Mouse (Mus musculus) v-Abl transformed pro-B cells (cell line): ENCODE measurements around the gene Olfr1513.
"Not testable (repeated sequence)": the region's sequence is repeated elsewhere in the genome, so short reads cannot be mapped to it uniquely, and the experiment has no call there.

Experiments
- in situ Hi-C, 2 experiments: fragments of 400-800 bp; cut with MboI; formaldehyde crosslinking; loops; one replicate each; pipeline ENCODE4 v1.15.1; 2025; ENCODE audit not compliant: unreplicated experiment in 2 of 2

Olfr1513 gene

DNA sequence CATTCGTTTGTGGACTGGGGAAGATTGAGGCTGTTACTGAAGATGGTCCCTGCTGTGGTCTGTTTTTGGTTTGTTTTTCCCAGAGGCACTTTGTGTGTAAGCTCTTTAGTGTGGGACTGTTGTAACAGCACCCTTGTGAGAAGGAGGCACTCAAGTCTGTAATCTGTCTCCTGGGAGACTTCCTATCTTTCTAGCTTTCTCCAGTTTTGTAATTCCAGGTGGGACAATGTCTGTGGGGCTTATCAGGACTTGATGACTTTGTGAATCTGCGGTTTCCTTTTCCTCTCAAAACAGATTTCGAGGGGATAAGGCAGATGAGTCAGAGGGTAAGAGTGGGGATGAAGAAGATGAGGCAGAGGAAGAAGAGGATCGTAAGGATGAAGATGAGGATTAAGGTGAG lies at the start of gene Olfr1513:
Gene Olfr1513 (minus strand): TSS at position 101 of the 400 bp plus-strand sequence.
- in situ Hi-C loops, result no loop called here

DNA sequence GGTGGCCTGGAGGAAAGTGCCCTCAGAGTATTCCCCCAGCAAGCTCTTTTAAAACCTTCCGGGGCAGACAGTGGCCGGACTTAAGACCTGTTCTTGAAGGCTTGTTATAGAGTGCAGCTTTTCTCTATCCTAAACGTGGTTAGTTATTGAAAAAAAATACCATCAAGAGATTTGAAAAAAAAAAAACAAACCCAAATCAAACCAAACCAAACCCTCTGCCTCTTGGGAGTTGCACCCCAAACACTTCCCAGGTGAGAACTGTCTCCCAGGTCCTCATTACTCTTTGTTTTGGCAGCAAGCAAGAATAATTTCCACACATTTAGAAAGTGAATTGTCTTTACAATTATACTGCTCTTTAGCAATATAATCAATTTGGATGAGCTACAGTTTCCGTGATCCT lies 41.1 kb upstream of the Olfr1513 start, which contains the start of gene Olfr1511:
Gene Olfr1511 (minus strand): TSS at position 101 of the 400 bp plus-strand sequence.
- in situ Hi-C loops, result no loop called here

DNA sequence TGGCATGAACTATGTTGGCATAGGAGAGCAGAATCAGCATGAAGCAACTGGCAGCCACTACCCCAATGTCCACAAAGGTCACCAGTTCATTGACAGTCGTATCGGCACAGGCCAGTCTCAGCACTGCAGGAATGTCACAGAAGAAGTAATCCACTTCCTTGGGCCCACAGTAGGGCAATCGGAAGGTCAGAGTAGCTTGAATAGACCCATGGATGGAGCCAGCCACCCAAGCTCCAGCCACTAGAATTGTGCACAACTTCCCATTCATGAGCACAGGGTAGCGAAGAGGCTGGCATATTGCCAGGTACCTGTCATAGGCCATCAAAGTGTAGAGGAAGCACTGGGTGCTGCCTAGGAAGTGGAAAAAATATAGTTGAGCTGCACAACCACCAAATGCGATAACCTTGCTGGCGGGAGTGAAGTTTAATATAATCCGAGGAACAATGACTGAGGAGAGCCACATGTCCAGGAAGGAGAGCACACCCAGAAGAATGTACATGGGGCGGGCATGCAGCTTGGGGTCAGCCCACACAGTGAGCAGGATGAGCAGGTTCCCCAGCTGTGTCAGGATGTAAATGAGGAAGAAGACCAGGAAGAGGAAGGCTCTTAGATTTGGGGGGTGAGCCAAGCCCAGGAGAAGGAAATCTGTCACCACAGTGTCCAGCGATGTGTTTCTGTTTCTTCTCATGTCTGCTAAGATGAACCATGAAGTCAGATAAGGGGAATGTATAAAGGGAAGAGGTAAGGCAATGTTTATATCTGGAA lies 34.1 kb upstream of the Olfr1513 start:
- in situ Hi-C loops, result not testable (repeated sequence)

DNA sequence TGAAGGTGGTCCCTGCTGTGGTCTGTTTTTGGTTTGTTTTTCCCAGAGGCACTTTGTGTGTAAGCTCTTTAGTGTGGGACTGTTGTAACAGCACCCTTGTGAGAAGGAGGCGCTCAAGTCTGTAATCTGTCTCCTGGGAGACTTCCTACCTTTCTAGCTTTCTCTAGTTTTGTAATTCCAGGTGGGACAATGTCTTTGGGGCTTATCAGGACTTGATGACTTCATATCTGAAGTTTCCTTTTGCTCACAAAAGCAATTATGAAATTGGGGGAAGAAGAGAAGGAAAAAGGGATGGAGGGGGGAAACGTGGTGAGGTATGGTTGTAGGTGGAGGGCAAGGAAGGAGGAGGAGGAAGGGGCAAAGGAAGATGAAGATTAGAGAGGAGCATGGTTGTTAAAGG lies 22.9 kb upstream of the Olfr1513 start, which contains the start of gene Olfr1512:
Gene Olfr1512 (minus strand): TSS at position 101 of the 400 bp plus-strand sequence.
- in situ Hi-C loops, result no loop called here

DNA sequence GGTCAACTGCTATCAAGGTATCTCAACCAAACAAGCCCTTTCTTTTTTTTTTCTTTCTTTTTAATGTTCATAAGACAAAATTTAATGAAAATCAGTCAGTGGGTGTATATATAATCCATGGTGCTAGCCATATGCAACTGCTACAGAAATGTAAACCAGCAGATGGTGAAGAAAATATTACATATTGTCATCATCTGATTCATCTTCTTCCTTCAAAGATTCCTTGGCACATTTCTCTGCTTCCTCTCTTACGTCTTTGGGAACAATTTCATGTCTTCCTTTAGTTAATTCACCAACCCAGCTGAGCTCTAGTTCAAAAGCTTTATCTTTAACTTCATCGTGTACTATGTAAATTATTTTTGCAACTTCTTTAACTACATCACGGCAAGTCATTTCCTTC lies 12.5 kb upstream of the Olfr1513 start:
- in situ Hi-C loops, result no loop called here

DNA sequence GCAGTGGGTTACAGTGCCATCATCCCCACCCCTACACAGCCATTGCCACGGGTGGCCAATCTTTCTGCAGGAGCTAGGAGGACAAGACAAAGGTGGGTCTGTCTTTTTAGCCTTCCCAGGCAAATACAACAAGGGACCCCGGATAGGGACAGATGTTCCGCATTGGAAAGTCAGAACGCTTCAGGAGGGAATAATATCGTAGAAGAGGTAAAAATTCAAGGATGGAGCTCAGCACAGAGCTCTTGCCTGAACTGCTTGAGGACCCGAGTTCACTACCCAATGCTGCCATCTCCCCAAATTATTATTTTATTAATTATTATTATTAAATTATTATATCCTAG lies 16.7 kb downstream of the Olfr1513 start:
- in situ Hi-C loops, result loop anchor here (5.0 to 25.0 kb wide), 6 partner anchors 217 to 1227 kb away; partner anchors contain the start of genes Ang4 (in 2 of the 2), Eddm3b (in 1 of the 2), Rnase6 (in 1 of the 2) and Zfp219 (in 1 of the 2)

DNA sequence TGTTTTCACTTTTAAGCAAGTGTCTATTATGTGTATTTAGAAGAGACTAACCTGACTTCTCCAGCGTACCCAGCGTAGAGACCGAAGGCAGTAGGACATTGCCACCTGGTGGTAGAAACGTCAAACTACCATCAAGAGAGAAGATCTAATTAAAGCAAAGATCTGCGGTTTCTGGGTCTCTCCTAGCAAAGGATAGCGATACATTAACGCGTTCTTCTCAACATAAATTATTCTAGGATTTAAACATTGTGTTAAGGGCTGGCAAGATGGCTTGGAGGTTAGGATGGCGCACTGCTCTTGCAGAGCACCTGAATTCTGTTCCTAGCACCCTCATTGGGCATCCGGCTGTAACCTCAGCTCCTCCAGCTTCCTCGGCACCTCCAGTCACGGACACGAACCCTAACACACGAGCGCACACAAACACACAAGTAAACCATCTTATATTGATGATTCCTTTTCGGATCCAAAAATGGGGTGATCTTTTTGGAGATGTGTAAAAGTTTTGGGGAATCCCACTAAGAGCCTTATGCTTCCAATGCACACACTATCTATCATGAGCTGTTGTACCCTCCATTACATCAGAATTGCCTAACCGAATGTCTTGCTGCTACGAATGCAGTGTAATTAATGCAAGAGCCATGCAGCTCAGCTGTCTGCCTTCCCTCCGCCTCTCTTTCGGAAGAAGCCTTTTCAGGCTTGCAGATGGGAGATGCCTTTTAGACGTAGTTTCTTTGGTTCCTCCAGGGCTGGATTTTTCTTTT lies 17.3 kb downstream of the Olfr1513 start:
- in situ Hi-C loops, result loop anchor here (5.0 to 25.0 kb wide), 6 partner anchors 217 to 1227 kb away; partner anchors contain the start of genes Ang4 (in 2 of the 2), Eddm3b (in 1 of the 2), Rnase6 (in 1 of the 2) and Zfp219 (in 1 of the 2)

DNA sequence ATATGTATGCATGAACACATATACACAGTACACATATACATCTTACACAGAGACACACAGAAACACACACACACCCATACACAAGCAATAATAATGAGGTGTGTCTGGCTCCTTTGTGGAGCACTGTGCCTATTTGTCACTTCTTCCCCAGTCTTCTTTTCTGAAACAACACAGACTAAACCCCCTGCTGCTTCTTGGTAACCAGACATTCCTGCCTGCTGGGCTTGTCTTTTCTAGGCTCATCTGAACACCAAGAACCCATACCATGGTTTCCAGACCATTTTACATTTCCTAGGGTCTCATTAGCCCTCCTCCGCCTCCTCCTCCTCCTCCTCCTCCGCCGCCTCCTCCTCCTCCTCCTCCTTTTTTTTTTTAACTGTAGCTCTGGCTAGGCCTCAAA lies 24.0 kb downstream of the Olfr1513 start:
- in situ Hi-C loops, result loop anchor here (5.0 to 25.0 kb wide), 5 partner anchors 35 to 1220 kb away; partner anchors contain the start of genes Ang4 (in 2 of the 2), Eddm3b (in 1 of the 2), Rnase6 (in 1 of the 2) and Zfp219 (in 1 of the 2)

DNA sequence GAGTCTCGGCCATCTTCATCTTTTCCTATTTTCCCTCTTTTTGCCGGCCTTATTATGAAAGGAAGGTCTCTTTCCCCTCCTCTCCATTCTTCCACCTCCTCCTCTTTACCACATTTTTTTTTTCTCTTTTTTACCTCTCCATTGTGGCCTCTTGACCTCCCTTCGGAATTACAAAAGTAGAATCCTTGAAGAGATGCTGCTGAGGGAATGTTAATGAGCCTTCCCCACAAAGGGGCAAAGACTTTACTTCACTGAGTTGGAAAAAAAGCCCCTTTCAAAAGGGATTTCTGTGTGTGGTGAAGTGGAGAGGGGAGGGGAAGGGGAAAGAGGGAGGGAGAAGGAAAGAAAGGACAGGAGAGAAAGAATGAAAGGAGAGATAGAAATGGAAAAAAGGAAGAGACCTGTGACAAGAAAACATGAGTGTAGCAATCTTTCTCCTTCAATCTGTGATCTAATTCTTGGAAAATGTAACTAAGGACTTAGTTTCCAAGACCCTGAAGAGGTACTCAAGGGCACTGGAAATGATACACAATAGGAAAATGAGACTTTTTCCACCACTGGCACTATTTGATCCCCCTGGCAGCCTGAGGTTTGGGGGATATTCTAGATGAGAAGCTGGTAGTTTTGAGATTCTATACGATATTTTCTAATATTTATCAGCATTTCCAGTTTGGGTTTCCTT lies 25.0 kb downstream of the Olfr1513 start:
- in situ Hi-C loops, result loop anchor here (5.0 to 25.0 kb wide), 5 partner anchors 34 to 1219 kb away; partner anchors contain the start of genes Ang4 (in 2 of the 2), Eddm3b (in 1 of the 2), Rnase6 (in 1 of the 2) and Zfp219 (in 1 of the 2)

DNA sequence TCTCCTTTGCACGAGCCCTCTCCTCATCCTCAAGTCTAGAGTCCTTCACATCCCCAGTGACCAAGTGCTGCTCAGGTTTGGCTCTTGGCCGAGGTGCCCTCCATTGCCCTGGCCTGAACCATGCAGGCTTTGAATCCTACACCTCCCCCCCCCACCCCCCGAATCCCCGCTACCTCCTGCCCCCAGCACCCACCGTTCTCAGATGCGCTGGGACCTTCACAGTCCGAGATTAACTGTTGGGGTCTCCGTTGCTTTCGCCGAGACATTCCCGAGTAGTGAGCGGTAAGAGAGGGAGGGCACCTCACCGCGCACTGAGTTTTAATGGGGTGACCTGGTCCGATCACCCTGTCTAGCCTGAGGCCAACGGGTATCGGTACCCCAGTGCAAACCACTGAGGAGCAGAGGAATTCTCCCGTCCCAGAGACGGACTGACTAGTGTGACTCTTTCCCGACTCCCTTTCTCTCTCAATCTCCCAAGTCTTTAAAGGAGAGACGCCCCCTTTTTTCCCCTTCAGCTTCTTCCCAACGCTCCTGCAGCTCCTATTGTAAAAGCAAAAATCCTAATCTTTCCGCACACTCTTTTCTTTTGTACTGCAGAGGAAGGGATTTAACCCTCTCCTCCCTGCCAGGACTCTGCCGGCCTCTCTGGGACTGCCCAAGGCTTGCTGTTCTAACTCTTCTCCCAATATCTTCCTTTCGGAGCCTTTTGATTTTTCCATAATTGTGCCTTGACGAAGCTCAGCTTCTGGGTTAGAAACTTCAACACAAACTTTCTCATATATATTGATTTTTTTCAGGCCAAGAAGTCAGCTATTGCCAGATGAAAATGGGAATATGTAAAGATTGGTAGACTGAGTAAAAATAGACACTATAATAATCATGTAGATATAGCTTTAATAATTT lies 28.0 kb downstream of the Olfr1513 start, which contains the start of gene Sall2:
Gene Sall2 (minus strand): TSS at position 853 of the 903 bp plus-strand sequence.
- in situ Hi-C loops, result loop anchor here (25.0 kb wide), 2 partner anchors 566 to 1216 kb away; partner anchors contain the start of genes Ang4 (in 1 of the 2), Eddm3b (in 1 of the 2) and Rnase6 (in 1 of the 2)

DNA sequence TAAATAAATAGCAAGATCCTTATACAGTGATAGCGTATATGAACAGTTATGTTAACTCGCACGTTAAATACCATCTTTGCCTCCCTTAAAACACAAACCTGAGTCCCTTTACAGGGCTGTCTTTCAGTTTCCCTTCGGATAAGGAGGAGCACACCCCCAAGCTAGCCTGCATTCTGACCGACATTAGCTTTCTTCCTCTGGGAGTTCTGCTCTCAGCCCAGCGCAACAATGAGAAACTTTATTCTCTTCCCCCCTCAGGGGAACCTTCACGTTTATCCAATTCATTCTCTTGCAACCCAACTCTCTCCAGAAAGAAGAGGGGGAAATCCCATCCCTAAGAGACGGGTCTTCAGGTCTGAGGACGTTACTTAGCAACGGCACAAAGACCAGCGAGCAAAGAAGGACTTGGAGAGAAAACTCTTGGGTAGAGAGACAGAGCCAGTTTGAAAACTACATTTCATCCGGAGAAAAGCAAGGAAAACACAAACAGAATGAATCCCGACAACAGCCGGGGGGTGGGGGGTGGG lies 28.8 kb downstream of the Olfr1513 start:
- in situ Hi-C loops, result loop anchor here (25.0 kb wide), 2 partner anchors 565 to 1215 kb away; partner anchors contain the start of genes Ang4 (in 1 of the 2), Eddm3b (in 1 of the 2) and Rnase6 (in 1 of the 2)

DNA sequence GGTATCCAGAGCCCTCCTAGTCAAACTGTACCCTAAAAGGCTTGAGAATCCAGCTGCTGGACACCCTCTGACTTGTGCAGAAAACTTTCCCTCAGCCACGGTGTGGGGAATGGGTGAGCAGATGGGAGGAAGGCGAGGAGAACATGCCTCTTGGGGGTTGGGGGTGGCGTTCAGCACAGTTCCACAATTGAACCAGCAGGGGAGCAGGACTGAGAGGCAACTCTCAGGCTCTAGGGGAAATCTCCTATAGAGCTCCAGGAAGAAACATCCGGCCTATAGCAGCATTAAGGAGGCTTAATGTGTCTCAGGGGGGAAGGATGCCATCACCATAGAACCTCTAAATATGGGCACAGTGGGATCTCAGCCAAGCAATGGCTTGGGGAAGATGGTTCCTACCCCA lies 30.3 kb downstream of the Olfr1513 start:
- in situ Hi-C loops, result loop anchor here (25.0 kb wide), 2 partner anchors 564 to 1214 kb away; partner anchors contain the start of genes Ang4 (in 1 of the 2), Eddm3b (in 1 of the 2) and Rnase6 (in 1 of the 2)

DNA sequence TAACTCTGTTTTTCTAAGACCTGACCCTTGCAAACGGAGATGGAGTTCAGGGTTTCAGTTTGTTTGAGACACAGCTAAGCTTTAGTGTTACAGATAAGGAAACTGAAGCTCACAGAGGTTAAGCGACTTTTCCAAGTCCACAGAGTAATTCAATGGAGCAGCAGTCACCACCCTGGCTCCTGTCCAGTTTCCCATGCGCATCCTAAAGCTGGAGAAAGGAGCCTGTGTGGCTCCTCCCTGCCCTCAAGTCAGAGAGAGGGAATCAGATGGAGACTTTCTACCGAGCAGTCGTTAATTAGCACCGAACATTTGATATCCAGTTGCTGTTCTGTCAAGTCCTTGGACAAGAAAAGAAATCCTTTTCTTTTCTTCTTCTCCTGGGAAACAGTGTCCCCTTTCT lies 36.8 kb downstream of the Olfr1513 start:
- in situ Hi-C loops, result no loop called here

DNA sequence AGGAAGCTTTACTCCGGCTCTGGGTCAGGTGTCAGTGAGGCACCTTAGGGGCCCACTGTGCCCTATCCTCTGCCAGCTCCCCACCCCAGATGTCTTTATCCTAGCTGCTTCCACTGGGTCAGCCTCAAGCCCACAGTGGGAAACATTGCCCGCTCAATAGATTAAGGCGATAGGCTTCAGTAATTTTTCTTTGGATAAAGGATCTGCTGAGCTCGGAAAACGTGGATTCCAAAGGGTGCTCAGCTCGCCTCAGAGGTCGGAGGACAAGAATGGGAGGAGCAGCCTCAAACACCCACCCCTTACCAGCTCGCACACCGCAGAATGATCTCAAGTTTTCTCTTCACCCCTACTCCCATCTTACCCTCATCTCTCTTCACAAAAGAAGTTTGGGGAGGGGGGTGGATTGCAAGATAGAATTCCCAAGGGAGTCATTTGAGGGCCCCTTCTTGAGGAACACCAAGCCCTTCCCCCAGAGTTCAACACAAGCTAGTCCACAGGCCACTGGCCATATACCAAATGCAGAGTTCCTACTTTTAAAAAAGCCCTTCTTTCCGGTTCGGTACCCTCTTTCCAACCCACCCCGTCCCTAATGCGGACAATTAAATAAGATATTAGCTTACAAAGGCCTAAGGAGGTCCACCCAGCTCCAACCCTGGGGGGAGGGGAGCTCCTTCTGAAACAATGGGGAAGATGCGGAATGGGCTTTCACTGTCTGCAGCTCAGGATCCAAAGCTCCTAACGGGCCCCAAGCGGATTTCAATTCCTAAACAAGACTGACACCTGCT lies 39.6 kb downstream of the Olfr1513 start:
- in situ Hi-C loops, result no loop called here

DNA sequence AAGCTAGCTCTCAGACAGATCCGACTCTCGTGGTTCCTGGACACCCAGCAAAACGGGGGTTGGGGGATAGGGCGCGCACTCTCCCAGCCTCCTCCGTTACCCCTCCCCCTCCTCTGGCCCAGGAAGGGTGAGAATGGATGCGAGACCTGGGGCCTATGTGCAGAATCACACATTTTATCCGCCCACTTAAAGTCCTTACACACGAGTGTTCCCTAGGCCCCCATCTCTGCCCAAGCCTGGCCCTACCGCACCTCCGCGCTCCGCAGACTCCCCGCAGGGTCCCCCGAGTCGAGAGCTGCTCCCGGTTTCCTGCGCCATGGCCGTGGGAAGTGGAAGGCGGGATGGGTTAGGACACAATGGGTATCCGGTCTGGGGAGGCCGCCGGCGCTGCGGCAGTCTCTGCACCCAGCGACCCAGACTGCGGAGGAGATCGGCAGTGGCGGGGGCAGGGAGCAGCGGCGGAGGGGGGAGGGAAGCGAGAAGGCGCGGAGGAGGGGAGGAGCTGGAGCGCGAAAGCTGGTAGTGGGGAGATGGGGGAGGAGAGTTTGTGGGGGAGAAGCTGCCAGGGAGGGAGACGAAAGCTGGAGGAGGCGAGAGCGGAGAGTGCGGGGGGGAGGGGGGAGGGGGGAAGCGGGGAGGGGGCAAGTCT lies 40.3 kb downstream of the Olfr1513 start:
- in situ Hi-C loops, result no loop called here

DNA sequence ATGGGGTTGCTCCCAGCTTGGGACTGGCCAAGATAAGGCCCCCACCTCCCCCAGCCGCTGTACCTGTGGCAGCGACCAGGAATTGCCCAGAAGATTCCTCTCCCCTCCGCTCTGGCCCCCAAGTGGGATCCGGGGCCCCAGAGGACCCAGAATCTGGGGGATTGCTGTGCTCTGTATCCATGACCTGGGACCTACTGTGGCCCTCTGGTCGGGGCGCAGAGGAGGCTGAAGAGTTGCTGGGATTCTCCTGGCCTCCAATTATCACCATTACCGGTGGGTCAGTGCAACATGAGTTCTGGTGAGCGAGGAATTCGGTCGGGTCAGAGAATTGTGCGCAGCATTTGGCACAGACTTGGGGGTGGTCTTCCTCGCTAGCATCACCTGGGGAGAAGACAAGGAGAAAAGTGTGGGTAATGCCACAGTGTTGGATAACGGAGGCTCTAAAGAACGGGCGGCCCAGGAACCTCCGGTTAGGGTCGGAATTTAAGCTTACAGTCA lies 40.9 kb downstream of the Olfr1513 start:
- in situ Hi-C loops, result no loop called here

DNA sequence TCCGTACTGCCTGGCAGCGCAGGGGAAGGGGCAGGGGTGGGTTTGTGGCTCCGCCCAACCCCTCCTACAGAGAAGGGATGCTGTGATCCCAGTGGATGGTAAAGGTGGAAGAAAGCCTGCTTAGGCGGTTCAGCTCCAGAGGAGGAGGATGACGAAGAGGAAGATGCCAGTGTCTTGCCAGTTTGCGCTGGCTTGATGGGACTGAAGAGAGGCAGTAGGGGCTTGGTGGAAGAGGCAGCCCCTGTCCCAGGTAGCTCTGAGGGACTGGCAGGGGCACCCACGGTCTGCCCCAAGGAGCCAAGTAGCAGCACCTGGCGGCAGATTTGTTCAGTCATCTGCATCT lies 41.4 kb downstream of the Olfr1513 start:
- in situ Hi-C loops, result no loop called here
